Mouse (Mus musculus) G1E-ER4 (cell line): ENCODE measurements around the gene Lsm12. TPM values are rescaled to one million over a fixed set of nuclear protein-coding genes. Genes with fewer than 3 reads are reported as not detected.
A peak's percentile ranks its signal among the peaks of the same experiment; 100 is the strongest.

ENCODE experiments used
- GATA1 ChIP-seq: IDR thresholded peaks from one replicate; pipeline ENCODE4 v1.8.0; 2012; ENCODE audit warnings: low read length, inconsistent platforms
- polyA plus RNA-seq: library from polyadenylated mRNA; stranded (reverse); fragments of >175 nt; gene quantifications from 2 replicates; pipeline ENCODE4 v1.2.3, GENCODE M21; 2012

The Lsm12 gene
- polyA plus RNA-seq, 1 experiment = 164 TPM

GRCm38 (mm10) chr11:102159781-102160180 is 25.3 kb downstream of the Lsm12 start:
- TF ChIP-seq GATA1 = no peak

GRCm38 (mm10) chr11:102156786-102157089 is 28.4 kb downstream of the Lsm12 start:
- TF ChIP-seq GATA1 = no peak

- no peak for TF ChIP-seq GATA1
These were observed 28.9 kb downstream of the Lsm12 start, which contains the start of gene Tmem101 for GRCm38 (mm10) chr11:102156039-102156785. Gene Tmem101, minus strand, starts transcription at chr11:102156404.

GRCm38 (mm10) chr11:102147213-102147989 is 37.7 kb downstream of the Lsm12 start:
- TF ChIP-seq GATA1 = no peak

GRCm38 (mm10) chr11:102146531-102146930 is 38.6 kb downstream of the Lsm12 start:
- no peak for TF ChIP-seq GATA1

GRCm38 (mm10) chr11:102146005-102146404 is 39.1 kb downstream of the Lsm12 start:
- TF ChIP-seq GATA1 = no peak

- TF ChIP-seq GATA1 = no peak
These were observed 39.6 kb downstream of the Lsm12 start, which contains the start of gene Nags for GRCm38 (mm10) chr11:102145471-102146001. Gene Nags, plus strand, starts transcription at chr11:102145513.

GRCm38 (mm10) chr11:102144957-102145470 is 40.1 kb downstream of the Lsm12 start:
- TF ChIP-seq GATA1 = no peak

- TF ChIP-seq GATA1 = no peak
These were observed 42.7 kb downstream of the Lsm12 start for GRCm38 (mm10) chr11:102142355-102142754.

- TF ChIP-seq GATA1 = no peak
These were observed 44.6 kb downstream of the Lsm12 start for GRCm38 (mm10) chr11:102140508-102140907.

- TF ChIP-seq GATA1 = no peak
These were observed 46.7 kb downstream of the Lsm12 start for GRCm38 (mm10) chr11:102138447-102138740.

- no peak for TF ChIP-seq GATA1
These were observed 47.3 kb downstream of the Lsm12 start for GRCm38 (mm10) chr11:102137625-102138446.

GRCm38 (mm10) chr11:102134516-102134915 is 50.6 kb downstream of the Lsm12 start:
- TF ChIP-seq GATA1 = no peak

GRCm38 (mm10) chr11:102117386-102117785 is 67.7 kb downstream of the Lsm12 start:
- no peak for TF ChIP-seq GATA1

- TF ChIP-seq GATA1 = peak; percentile 49
These were observed 68.9 kb downstream of the Lsm12 start for GRCm38 (mm10) chr11:102116241-102116640.

Other genes with a start within 250 kb of the Lsm12 start
- not detected in 2 replicates for gene Sost, start 218.3 kb downstream of the Lsm12 start, polyA plus RNA-seq
- gene Cfap97d1, start 201.0 kb downstream of the Lsm12 start, polyA plus RNA-seq = not detected in 2 replicates
- not detected in 2 replicates for gene Dusp3, start 198.3 kb downstream of the Lsm12 start, polyA plus RNA-seq
- not detected in 2 replicates for gene Mpp3, start 156.8 kb downstream of the Lsm12 start, polyA plus RNA-seq
- gene Cd300lg, start 143.8 kb downstream of the Lsm12 start, polyA plus RNA-seq = not detected in 2 replicates
- 17.3 and 17.7 TPM in 2 replicates for gene Mpp2, start 96.8 kb downstream of the Lsm12 start, polyA plus RNA-seq
- not detected in 2 replicates for gene Ppy, start 84.0 kb downstream of the Lsm12 start, polyA plus RNA-seq
- gene Pyy, start 77.5 kb downstream of the Lsm12 start, polyA plus RNA-seq = not detected in 2 replicates
- gene Nags, start 39.8 kb downstream of the Lsm12 start, polyA plus RNA-seq = not detected in 2 replicates
- 13.0 and 14.8 TPM in 2 replicates for gene Tmem101, start 28.9 kb downstream of the Lsm12 start, polyA plus RNA-seq
- gene G6pc3, start 4.3 kb upstream of the Lsm12 start, polyA plus RNA-seq = 21.2 and 21.5 TPM in 2 replicates
- gene Hdac5, start 44.9 kb upstream of the Lsm12 start, polyA plus RNA-seq = 34.9 and 38.8 TPM in 2 replicates
- gene BC030867, start 63.6 kb upstream of the Lsm12 start, polyA plus RNA-seq = 4.7 and 11.3 TPM in 2 replicates
- not detected in 2 replicates for gene Asb16, start 83.4 kb upstream of the Lsm12 start, polyA plus RNA-seq
- gene Tmub2, start 99.6 kb upstream of the Lsm12 start, polyA plus RNA-seq = 35.4 and 44.5 TPM in 2 replicates
- 67.5 and 84.9 TPM in 2 replicates for gene Atxn7l3, start 111.3 kb upstream of the Lsm12 start, polyA plus RNA-seq
- 180 and 263 TPM in 2 replicates for gene Ubtf, start 134.4 kb upstream of the Lsm12 start, polyA plus RNA-seq
- gene Slc4a1, start 180.9 kb upstream of the Lsm12 start, polyA plus RNA-seq = 7.0 and 10.8 TPM in 2 replicates
- not detected in 2 replicates for gene Rundc3a, start 208.1 kb upstream of the Lsm12 start, polyA plus RNA-seq
- 260 and 309 TPM in 2 replicates for gene Slc25a39, start 222.7 kb upstream of the Lsm12 start, polyA plus RNA-seq
- gene Grn, start 245.0 kb upstream of the Lsm12 start, polyA plus RNA-seq = 13.2 and 18.9 TPM in 2 replicates